Mouse (Mus musculus) erythroblast, adult 5-6 weeks (primary cell): ENCODE measurements around the gene Slc16a6. TPM values are rescaled to one million over a fixed set of nuclear protein-coding genes. Genes with fewer than 3 reads are reported as not detected.
A peak's percentile ranks its signal among the peaks of the same experiment; 100 is the strongest.

ENCODE experiments used
- ATAC-seq: replicated peaks from 2 replicates; pipeline ENCODE4 v1.8.0; 2016; ENCODE audit warnings: moderate number of reproducible peaks, mild to moderate bottlenecking, moderate TSS enrichment, inconsistent platforms; ENCODE audit not compliant: poor library complexity, low FRiP score, severe bottlenecking
- total RNA-seq, 2 experiments: library from RNA; stranded (forward) in 1 of 2; stranded (reverse) in 1 of 2; fragments of 150-400 nt in 1 of 2; fragments of 200-764, 138-1000 nt in 1 of 2; gene quantifications; 2 replicates each; pipeline versions ENCODE4 v1.2.3 to v1.2.4; 2015 to 2017; ENCODE audit warnings: low replicate concordance in 2 of 2

Slc16a6 gene
- total RNA-seq (2015; ENCODE audit: low replicate concordance) = 98.4 and 101 TPM in 2 replicates
- 65.1 and 113 TPM in 2 replicates for total RNA-seq (2017; ENCODE audit: low replicate concordance)

DNA sequence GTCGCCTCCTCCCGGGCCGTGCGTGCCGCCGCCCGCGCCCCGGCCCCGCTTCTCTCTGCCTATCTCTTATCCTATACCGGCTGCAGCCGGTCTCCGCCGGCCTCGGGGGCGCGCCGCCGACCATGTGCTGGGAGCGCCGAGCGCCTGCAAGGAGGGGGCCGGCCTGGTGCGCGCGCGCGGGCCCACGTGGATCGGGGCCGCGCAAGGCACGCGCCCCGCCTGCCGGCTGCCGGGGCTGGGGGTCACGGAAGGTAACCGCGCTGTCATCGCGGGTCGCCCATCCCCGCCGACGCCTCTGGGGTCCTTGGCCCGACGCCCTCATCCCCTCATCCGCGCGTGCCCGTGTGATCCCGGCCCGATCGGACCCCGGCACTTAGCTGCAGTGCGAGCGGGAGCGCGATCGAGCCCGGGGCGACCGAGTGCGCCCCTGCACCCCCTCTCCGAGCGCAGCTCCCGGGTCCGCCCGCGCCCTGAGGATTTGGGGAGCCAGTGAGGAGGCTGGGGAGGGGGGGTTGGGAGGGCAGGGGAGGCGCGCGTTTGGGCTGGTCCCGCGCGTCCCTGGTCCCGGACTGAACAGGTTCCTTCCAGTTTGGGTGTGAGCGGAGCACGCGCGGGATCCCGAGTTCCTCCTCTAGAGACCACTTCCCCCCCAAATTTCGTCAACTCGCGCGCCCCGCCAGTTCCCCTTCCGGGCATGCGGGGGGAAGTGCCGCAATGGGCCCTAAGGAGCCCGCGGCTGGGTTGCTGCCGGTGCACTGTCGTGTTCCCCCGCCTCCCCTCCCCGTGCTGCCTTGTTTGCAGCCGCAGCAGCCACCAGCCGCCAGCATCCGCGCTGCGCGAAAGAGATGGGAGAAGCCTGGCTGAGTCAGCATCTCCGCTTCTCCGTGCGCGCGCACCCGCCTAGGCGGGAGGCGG is at the start of gene Slc16a6, which contains the start of gene Arsg:
Slc16a6 (minus strand) TSS at position 428 of the 915 bp plus-strand sequence.
Arsg (plus strand) TSS at position 204 of the 915 bp plus-strand sequence.
- ATAC-seq = peak; percentile 72

GRCm38 (mm10) chr11:109520958-109521357 is 47.6 kb upstream of the Slc16a6 start:
- ATAC-seq = no peak

GRCm38 (mm10) chr11:109517816-109518215 is 44.4 kb upstream of the Slc16a6 start:
- peak; percentile 81 for ATAC-seq

DNA sequence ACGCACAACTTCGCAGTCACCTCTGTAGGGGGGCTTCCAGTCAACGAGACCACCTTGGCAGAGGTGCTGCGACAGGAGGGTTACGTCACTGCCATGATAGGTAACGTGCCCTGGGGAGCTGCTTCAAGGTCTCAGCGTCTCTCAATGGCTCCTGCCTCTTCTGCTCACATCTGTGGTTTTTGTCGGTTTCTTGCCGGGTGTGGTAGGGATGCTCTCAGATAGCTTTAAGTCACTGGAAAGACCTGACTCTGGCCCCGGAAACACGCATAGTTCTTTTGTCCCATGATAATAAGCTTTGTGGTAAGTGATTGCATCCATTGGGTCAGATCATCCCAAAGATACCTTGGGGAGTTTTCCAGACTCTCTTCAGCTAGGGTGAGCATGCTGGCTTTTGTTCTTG is 43.9 kb upstream of the Slc16a6 start:
- no peak for ATAC-seq

- no peak for ATAC-seq
Measured at GRCm38 (mm10) chr11:109514064-109514612, 40.7 kb upstream of the Slc16a6 start.

DNA sequence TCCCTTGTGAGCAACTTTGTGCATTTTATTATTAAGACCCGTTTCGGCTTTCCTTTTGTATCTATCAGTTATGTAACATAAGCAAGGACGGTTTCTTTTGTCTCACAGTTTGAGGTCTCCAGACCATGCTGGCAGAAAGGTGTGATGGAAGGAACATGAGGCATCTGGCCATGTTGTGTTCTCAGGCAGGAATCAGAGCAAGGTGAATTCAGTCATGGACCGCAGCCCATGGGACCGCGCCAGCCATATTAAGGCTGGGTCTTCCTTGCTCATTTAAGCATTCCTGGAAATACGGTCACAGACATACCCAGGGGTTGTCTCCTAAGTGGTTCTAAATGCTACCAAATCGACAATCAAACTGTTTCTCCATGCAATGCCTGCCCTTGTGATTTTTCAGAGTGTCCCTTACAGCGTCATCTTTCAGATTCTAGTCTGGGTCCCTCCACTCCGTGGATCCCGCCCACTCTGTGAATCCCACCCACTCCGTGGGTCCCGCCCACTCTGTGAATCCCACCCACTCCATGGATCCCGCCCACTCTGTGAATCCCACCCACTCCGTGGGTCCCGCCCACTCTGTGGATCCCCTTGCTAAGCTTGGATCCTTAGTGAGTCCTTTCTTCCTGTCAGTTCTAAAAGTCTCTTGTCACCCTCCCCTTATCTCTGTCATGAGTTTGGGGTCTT is 39.7 kb upstream of the Slc16a6 start:
- ATAC-seq = no peak

- ATAC-seq = no peak
Measured at GRCm38 (mm10) chr11:109507068-109507467, 33.7 kb upstream of the Slc16a6 start.

DNA sequence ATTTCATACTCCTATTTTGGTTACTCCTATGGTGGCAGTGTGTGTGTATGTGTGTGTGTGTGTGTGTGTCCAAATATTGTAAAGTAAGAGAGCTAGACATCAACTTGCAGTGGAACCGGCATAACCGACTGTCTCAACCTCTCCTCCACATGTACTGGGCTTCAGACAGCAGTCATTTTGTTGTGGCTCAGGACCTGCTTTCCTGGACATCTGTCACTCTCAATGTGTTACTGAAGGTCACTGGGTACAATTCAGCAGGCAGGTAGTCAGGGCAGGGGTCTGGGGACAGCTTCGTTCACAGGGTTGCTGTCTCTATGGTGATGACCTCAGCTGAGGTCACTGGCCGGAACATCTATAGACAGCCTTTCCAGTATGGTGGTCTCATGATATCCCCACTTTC is 32.4 kb upstream of the Slc16a6 start:
- no peak for ATAC-seq

DNA sequence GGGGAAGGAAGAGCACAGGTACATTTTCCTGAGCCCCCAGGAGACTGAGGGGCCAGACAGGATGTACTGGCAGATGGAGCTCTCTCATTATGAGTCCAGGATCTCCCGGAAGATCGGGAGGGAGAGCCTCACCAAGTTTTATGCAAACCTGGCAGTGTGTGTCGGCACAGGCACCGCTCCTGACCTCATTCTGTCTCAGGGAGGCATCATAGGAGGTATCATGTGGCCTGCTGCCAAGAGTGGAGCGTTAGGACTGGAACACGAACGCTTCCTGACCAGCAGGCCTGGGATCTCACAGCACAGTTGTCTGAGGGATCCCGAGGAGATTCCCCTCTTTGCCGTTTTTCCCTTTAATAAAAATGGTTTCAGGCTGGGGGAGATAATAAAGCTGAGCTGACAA is 31.6 kb upstream of the Slc16a6 start:
- no peak for ATAC-seq

GRCm38 (mm10) chr11:109500206-109500605 is 26.8 kb upstream of the Slc16a6 start:
- no peak for ATAC-seq

DNA sequence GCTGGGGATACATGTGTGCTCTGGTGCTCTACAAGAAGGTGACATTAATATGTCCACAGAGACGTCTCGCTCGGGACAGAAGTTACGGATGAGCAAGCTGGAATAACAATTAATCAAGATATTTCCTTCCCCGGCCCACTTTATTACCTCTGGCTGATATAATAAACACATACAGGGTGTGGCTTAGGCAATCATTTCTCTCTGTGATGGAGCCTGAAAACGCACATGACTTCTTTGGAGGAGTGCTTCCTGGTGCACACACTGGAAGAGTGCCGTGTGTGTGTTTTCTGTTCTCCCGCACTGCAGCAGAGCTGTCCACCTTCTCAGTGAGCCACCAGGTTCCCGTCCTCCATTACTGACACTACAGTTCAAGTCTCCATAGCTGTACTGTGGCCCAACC is 24.6 kb upstream of the Slc16a6 start:
- ATAC-seq = no peak

- no peak for ATAC-seq
Measured at GRCm38 (mm10) chr11:109496996-109497714, 23.8 kb upstream of the Slc16a6 start.

- ATAC-seq = no peak
Measured at GRCm38 (mm10) chr11:109496475-109496993, 23.1 kb upstream of the Slc16a6 start.

DNA sequence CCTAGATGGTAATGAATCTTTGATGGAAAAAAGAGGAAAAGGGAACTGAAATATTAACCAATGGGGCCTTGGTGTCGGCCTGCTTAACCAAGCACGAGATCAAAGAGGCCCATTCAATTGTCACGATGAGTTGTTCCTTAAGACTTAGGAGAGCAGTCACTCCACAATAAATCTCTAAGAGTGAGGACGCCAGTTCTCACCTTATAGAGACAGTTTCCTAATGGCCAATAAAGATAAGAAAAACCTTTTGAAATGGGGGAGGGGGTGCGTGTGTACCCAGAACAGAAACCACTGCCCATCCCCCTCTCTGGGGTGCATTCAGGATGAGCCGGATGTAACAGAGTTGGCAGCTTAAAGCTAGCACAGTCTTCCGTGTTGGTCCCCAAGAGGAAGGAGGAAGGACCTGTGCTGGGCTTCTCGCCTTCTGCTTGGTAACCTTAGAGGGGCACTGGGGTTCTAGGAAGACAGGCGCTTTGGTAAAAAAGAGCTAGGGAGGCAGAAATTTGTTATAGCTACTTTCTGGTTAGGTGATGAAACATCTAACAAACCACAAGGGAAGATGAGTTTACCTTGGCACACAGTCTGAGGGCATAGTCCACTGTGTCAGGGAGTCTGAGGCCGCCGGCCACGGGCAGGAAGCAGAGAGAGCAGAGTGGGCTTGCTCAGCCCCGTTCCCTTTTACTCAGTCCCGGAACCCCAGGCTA is 22.5 kb upstream of the Slc16a6 start:
- ATAC-seq = no peak

GRCm38 (mm10) chr11:109494890-109495770 is 21.7 kb upstream of the Slc16a6 start:
- ATAC-seq = no peak

DNA sequence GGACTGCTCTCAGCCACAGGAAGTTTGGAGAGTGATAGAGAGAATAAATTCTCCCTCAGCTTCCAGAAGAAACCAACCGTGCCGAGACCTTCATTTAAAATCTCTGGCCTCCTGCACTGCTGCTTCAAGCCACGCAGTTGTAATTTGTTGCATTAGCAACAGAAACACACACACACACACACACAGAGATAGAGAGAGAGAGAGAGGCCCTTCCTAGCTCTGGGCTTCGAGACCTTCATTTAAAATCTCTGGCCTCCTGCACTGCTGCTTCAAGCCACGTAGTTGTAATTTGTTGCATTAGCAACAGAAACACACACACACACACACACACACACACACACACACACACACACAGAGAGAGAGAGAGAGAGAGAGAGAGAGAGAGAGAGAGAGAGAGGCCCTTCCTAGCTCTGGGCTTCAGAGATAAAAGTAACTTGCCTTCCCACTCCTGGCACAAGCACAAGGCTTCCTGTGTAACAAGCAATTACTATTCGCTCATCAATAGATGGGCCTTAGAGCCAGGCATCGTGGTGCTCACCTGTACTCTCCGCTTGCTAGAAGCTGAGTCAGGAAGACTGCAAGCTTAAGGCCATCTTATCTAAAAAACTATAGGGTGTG is 19.6 kb upstream of the Slc16a6 start:
- ATAC-seq = peak; percentile 84

- no peak for ATAC-seq
Measured at GRCm38 (mm10) chr11:109491844-109492243, 18.4 kb upstream of the Slc16a6 start.

GRCm38 (mm10) chr11:109489763-109490162 is 16.4 kb upstream of the Slc16a6 start:
- ATAC-seq = no peak
